Mouse (Mus musculus) kidney, embryonic 16.5 days (tissue): Measurements from ENCODE around the gene Zdhhc22. TPM values are rescaled to one million over a fixed set of nuclear protein-coding genes. Genes with fewer than 3 reads are reported as not detected.

ENCODE experiments used
- ATAC-seq: fragments of 200-750 bp; cut with Nextera tagmentation; 2 replicates; pipeline ENCODE4 v1.8.0; 2017; ENCODE audit warnings: moderate TSS enrichment; ENCODE audit not compliant: low FRiP score, low TSS enrichment
- H3K27ac ChIP-seq: fragments of 300-500 bp; sonication (generic); 2 replicates; pipeline ENCODE4 v1.5.1; 2014; ENCODE audit warnings: low read length
- H3K27me3 ChIP-seq: fragments of 300-500 bp; sonication (generic); 2 replicates; pipeline ENCODE4 v1.6.1; 2014; ENCODE audit warnings: low read length, control low read depth, mixed read lengths; ENCODE audit not compliant: insufficient read depth
- H3K36me3 ChIP-seq: fragments of 300-500 bp; sonication (generic); 2 replicates; pipeline ENCODE4 v1.6.1; 2014; ENCODE audit warnings: low read length, control low read depth, mixed read lengths; ENCODE audit not compliant: insufficient read depth
- H3K4me1 ChIP-seq: fragments of 300-500 bp; sonication (generic); 2 replicates; pipeline ENCODE4 v1.6.1; 2014; ENCODE audit warnings: low read length, control low read depth, mixed read lengths; ENCODE audit not compliant: insufficient read depth
- H3K4me2 ChIP-seq: fragments of 300-500 bp; sonication (generic); replicated peaks from 2 replicates; pipeline ENCODE4 v1.6.1; 2014; ENCODE audit warnings: low read depth, low read length
- H3K4me3 ChIP-seq: fragments of 300-500 bp; sonication (generic); 2 replicates; pipeline ENCODE4 v1.5.1; 2014; ENCODE audit warnings: mild to moderate bottlenecking, low read length
- H3K9ac ChIP-seq: fragments of 300-500 bp; sonication (generic); replicated peaks from 2 replicates; pipeline ENCODE4 v1.6.1; 2014; ENCODE audit warnings: low read length
- H3K9me3 ChIP-seq: fragments of 300-500 bp; sonication (generic); 2 replicates; pipeline ENCODE4 v1.6.1; 2016; ENCODE audit warnings: low read length, control low read depth
- WGBS: fragments of 180-500 bp; shearing (Covaris S2); extraction: QIAGEN DNeasy Blood & Tissue Kit; methylation state at CpG from one replicate; pipeline ENCODE4 v1.1.7; 2014; 5-methylcytosine and 5-hydroxymethylcytosine counted together
- polyA plus RNA-seq: library from polyadenylated mRNA; unstranded; fragments of >200 nt; fragmentation: Nextera tagmentation; extraction: Ambion mirVana; gene quantifications from 2 replicates; pipeline ENCODE4 v1.2.1, GENCODE M21; 2015

The Zdhhc22 gene
- polyA plus RNA-seq, 1 experiment from 2014 or later: not detected

GRCm38 (mm10) chr12:86969220-86969601, 21.0 kb downstream of the Zdhhc22 start:
- H3K9me3 ChIP-seq: no peaks in the 10 kb centered on the region
- H3K27me3 ChIP-seq: no peaks in the 10 kb centered on the region
- H3K9ac ChIP-seq: no peak overlapping the region
- H3K4me1 ChIP-seq: peaks cover 12% of the 10 kb centered on the region
- ATAC-seq: no peak
- H3K4me3 ChIP-seq: no peak overlapping the region
- H3K36me3 ChIP-seq: 0 out of 2 replicates have a peak, but pooled peaks cover 4% of the 10 kb centered on the region
- 70% methylated on average over 3 of the region's 3 CpGs for WGBS
- H3K27ac ChIP-seq: no peak overlapping the region
- no peak overlapping the region for H3K4me2 ChIP-seq

GRCm38 (mm10) chr12:86968468-86969219, 21.6 kb downstream of the Zdhhc22 start:
- WGBS: 66% methylated on average over 13 of the region's 13 CpGs

DNA sequence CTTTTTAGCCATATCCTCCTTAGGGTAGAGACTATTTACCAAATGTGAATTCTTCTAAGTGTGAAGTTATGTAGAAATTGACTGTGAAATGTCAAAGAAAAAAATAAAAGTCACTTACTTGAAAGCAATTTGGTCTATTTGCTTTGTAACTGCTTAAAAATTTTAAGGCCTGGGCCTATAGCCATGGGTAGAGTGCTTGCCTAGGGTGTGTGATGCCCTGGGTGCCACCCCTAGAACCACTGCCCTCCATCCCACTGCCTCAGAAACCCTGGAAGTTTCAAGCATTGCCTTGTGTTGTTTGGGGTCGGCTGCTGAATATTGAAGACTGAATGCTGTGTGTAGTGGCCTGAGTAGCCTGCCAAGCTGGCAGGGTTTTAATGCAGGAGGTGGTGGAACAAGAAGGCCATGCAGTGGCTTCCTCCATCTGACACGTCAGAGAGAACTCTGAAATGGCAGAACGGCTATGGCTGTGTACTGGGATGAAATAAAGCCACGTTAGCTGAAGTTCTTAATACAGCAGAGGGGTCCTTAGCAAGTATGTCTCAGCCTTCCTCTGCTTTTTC, 24.9 kb downstream of the Zdhhc22 start:
- ATAC-seq: no peak
- H3K27me3 ChIP-seq: no peaks in the 10 kb centered on the region
- no peak overlapping the region for H3K4me2 ChIP-seq
- peaks cover 31% of the 10 kb centered on the region for H3K36me3 ChIP-seq
- H3K4me3 ChIP-seq: no peak overlapping the region
- no peaks in the 10 kb centered on the region for H3K4me1 ChIP-seq
- H3K9ac ChIP-seq: no peak overlapping the region
- no peaks in the 10 kb centered on the region for H3K9me3 ChIP-seq
- no peak overlapping the region for H3K27ac ChIP-seq
- 90% methylated on average over 4 of the region's 4 CpGs for WGBS

More at GRCm38 (mm10) chr12:86968468-86969219, 21.6 kb downstream of the Zdhhc22 start:
- H3K4me1 ChIP-seq: peaks cover 8% of the 10 kb centered on the region; the same call in 1 of the 2 replicates
- no peak overlapping the region for H3K4me2 ChIP-seq
- no peaks in the 10 kb centered on the region for H3K9me3 ChIP-seq
- no peak overlapping the region for H3K9ac ChIP-seq
- H3K4me3 ChIP-seq: no peak overlapping the region
- H3K36me3 ChIP-seq: 0 out of 2 replicates have a peak, but pooled peaks cover 5% of the 10 kb centered on the region
- ATAC-seq: no peak
- H3K27ac ChIP-seq: no peak overlapping the region
- H3K27me3 ChIP-seq: no peaks in the 10 kb centered on the region

DNA sequence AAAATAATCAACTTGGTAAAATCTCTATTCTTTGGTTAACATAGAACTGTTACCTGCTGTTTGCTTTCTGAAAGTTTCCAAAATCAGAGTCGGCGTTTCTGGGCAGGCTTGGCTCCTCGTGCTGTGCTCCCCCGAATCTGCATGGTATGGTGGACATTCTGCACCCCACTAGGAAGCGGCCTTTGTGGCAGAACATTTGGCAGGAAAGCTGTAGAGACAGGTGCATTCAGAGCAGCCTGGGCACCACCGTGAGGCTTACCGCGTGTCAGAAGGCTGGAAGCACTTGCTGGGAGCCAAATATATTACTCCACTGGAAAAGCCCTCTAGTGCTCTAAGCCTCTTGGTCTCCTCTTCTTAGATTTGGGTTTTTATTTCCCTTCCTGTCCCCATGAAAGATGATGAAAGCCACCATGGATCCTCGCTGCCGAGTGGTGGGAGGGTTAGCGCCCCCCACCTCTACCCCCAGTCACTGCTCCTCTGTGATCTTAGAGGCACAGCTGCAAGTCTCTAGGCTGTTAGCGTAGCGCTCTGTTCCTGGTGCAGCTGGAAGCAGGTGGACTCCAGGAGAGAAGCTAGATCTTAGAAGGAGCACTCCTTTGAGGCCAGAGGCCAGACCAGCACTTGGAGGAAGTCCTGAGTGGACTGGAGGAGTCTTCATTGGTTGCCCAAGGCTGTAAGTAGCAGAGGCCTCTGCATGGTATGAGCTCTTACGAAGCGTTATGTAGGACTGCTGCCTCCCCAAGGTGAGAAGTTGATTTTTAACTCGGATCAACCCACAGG, 25.8 kb downstream of the Zdhhc22 start:
- H3K4me1 ChIP-seq: no peaks in the 10 kb centered on the region
- ATAC-seq: no peak
- no peaks in the 10 kb centered on the region for H3K27me3 ChIP-seq
- no peaks in the 10 kb centered on the region for H3K9me3 ChIP-seq
- H3K4me2 ChIP-seq: no peak overlapping the region
- peaks cover 40% of the 10 kb centered on the region for H3K36me3 ChIP-seq
- no peak overlapping the region for H3K9ac ChIP-seq
- WGBS: 87% methylated on average over 16 of the region's 16 CpGs
- H3K27ac ChIP-seq: no peak overlapping the region
- H3K4me3 ChIP-seq: no peak overlapping the region

DNA sequence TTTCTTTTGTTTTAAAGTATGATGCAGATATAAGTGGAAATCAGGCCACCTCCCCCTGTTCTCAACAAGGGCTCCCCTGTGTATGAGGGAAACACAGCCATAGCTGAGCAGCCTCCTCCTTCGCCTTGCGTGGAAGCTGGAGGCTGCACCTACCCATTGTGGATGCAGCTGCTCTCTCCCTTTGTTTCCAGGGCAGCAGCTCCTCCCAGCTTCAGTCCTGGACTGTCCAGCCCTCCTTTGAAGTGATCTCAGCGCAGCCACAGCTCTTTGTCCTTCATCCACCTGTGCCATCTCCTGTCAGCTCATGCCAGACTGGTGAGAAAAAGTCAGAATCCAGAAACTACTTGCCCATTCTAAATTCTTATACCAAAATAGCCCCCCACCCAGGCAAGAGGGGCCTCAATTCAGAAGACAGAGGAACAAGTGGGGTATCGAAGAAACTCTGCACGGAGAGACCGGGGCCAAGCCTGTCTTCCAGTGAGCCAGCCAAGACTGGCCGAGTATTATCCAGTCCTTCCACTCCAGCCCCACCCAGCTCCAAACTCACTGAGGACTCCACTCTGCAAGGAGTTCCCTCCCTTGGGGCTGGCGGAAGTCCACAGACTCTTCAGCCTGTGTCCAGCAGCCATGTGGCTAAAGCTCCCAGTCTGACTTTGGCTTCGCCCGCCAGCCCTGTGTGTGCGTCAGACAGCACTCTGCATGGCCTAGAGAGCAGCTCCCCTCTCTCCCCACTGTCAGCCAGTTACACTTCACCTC, 28.5 kb downstream of the Zdhhc22 start:
- H3K9ac ChIP-seq: no peak overlapping the region
- 90% methylated on average over 11 of the region's 11 CpGs for WGBS

GRCm38 (mm10) chr12:86960791-86961335, 29.4 kb downstream of the Zdhhc22 start:
- no peak overlapping the region for H3K9ac ChIP-seq
- no peaks in the 10 kb centered on the region for H3K4me1 ChIP-seq
- H3K9me3 ChIP-seq: no peaks in the 10 kb centered on the region
- H3K36me3 ChIP-seq: peaks cover 53% of the 10 kb centered on the region
- H3K4me3 ChIP-seq: no peak overlapping the region
- no peak for ATAC-seq
- no peak overlapping the region for H3K4me2 ChIP-seq
- H3K27me3 ChIP-seq: no peaks in the 10 kb centered on the region
- 96% methylated on average over 3 of the region's 3 CpGs for WGBS
- H3K27ac ChIP-seq: no peak overlapping the region

More for the DNA sequence above, 28.5 kb downstream of the Zdhhc22 start:
- Histone ChIP-seq H3K4me1 (no peaks in the 10 kb centered on the region), H3K4me3 (no peak overlapping the region), H3K27me3 (no peaks in the 10 kb centered on the region), H3K9me3 (no peaks in the 10 kb centered on the region), H3K4me2 (no peak overlapping the region), H3K27ac (no peak overlapping the region), H3K36me3 (peaks cover 51% of the 10 kb centered on the region)
- ATAC-seq: no peak

- Histone ChIP-seq H3K9me3 (no peaks in the 10 kb centered on the region), H3K36me3 (peaks cover 60% of the 10 kb centered on the region), H3K4me1 (no peaks in the 10 kb centered on the region), H3K9ac (no peak overlapping the region), H3K27me3 (no peaks in the 10 kb centered on the region), H3K4me3 (no peak overlapping the region), H3K27ac (no peak overlapping the region), H3K4me2 (no peak overlapping the region)
- no peak for ATAC-seq
- 90% methylated on average over 15 of the region's 15 CpGs for WGBS
These were observed 30.1 kb downstream of the Zdhhc22 start for GRCm38 (mm10) chr12:86960138-86960537.

- WGBS: 95% methylated on average over 5 of the region's 5 CpGs
- Histone ChIP-seq H3K9me3 (no peaks in the 10 kb centered on the region), H3K4me2 (no peak overlapping the region), H3K4me3 (no peak overlapping the region), H3K36me3 (peaks cover 64% of the 10 kb centered on the region), H3K9ac (no peak overlapping the region), H3K4me1 (no peaks in the 10 kb centered on the region), H3K27me3 (no peaks in the 10 kb centered on the region), H3K27ac (no peak overlapping the region)
- no peak for ATAC-seq
These were observed 30.6 kb downstream of the Zdhhc22 start for GRCm38 (mm10) chr12:86959661-86960060.

DNA sequence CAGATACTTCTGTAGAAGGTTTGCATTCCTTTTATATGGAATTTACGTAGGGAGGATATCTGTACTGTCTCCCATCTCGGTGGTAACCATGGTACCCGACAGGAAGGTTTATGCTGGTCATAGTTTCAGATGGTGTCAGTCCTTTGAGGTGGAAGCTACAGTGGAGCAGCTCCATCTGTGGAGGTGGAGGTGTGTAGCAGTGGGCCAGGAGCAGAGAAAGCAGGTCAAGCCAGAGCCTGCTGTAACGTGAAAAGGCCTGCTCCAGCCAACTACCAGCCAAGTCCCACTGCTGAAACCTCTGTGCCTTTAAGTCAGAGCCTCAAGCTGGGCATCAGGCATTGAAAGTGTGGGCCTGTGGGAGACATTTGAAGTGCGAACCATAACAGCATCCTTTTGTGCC, 31.7 kb downstream of the Zdhhc22 start:
- no peak for ATAC-seq
- H3K9ac ChIP-seq: no peak overlapping the region
- H3K36me3 ChIP-seq: peaks cover 63% of the 10 kb centered on the region
- no peaks in the 10 kb centered on the region for H3K4me1 ChIP-seq
- no peak overlapping the region for H3K4me2 ChIP-seq
- 86% methylated on average over 5 of the region's 5 CpGs for WGBS
- no peaks in the 10 kb centered on the region for H3K27me3 ChIP-seq
- no peak overlapping the region for H3K4me3 ChIP-seq
- H3K27ac ChIP-seq: no peak overlapping the region
- no peaks in the 10 kb centered on the region for H3K9me3 ChIP-seq
